Mouse (Mus musculus) adrenal gland, adult 2 months (tissue): Measurements from ENCODE around the gene Atg16l2. TPM values are rescaled to one million over a fixed set of nuclear protein-coding genes. Genes with fewer than 3 reads are reported as not detected.

Experiments used
- DNase-seq: peaks from one replicate; pipeline ENCODE4 v3.0.0; 2021
- polyA plus RNA-seq: library from polyadenylated mRNA; depleted of rRNA; stranded (reverse); fragments of >200 nt; gene quantifications from 2 replicates; pipeline ENCODE4 v1.2.3, GENCODE M21; 2012; rRNA removed
- total RNA-seq, 2 experiments: library from RNA; stranded (reverse); gene quantifications; 2 replicates each; pipeline ENCODE4 v1.2.3; 2021

The Atg16l2 gene
- total and polyA plus RNA-seq, 3 experiments, result 17.7 to 22.3 (median 19.5) TPM

GRCm38 (mm10) chr7:101223501-101223900 lies 78.5 kb downstream of the Atg16l2 start:
- DNase-seq, result no peak

- no peak for DNase-seq
Measured at GRCm38 (mm10) chr7:101216724-101217123, 85.3 kb downstream of the Atg16l2 start.

DNA sequence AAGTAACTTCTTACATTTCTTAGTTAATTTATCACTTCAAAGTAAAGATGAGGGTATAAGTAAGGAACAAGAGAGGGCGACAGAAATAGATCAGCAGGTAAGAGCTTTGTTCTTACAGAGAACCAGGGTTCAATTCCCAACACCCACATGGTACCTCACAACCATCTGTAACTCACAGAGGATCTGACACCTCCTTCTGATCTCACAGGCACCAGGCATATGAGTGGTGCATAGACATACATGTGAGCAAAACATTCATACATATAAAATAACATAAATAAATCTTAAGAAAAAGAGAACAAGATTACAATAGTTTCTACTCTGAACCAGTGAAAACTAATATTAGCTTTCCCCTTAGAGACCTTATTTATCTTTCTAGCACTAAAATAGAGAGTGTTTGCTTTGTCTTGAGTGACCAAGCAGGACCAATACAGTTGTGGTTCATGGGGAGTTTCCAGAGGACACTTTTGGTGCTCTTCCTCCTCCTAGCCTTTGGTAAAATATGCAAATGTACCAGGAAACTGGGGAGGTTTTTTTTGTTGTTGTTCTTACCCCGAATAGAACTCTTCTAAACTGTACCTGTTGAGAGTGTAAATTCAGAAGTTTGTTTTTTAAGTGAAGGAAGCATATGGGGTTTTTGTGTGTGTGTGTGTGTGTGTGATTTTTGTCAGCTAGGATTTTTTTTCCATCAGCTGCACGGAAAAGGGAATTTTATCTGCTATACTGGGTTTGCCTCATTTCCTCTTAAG lies 88.4 kb downstream of the Atg16l2 start:
- no peak for DNase-seq

Other genes starting within 250 kb of the Atg16l2 start
- gene Fchsd2, start 209.4 kb downstream of the Atg16l2 start, total RNA-seq, result 10 to 100 TPM; 15.3 to 25.1 TPM
- gene Fchsd2, start 209.4 kb downstream of the Atg16l2 start, polyA plus RNA-seq, result 6.3 and 8.2 TPM in 2 replicates
- gene Stard10, start 14.8 kb upstream of the Atg16l2 start, total RNA-seq, result 10 to 100 TPM; 29.9 to 78.1 TPM
- 27.6 and 46.9 TPM in 2 replicates for gene Stard10, start 14.8 kb upstream of the Atg16l2 start, polyA plus RNA-seq
- 10 to 100 TPM; 31.2 to 49.8 TPM for gene Arap1, start 45.8 kb upstream of the Atg16l2 start, total RNA-seq
- gene Arap1, start 45.8 kb upstream of the Atg16l2 start, polyA plus RNA-seq, result 58.4 and 60.7 TPM in 2 replicates
- not detected for gene Gm45837, start 108.6 kb upstream of the Atg16l2 start, total RNA-seq
- gene Gm45837, start 108.6 kb upstream of the Atg16l2 start, polyA plus RNA-seq, result 0.29 and 0.93 TPM in 2 replicates
- gene Pde2a, start 119.4 kb upstream of the Atg16l2 start, total RNA-seq, result 100 to 1,000 TPM; 161 to 223 TPM
- 142 and 199 TPM in 2 replicates for gene Pde2a, start 119.4 kb upstream of the Atg16l2 start, polyA plus RNA-seq